Mouse (Mus musculus) lung, adult 2 months (tissue): ENCODE measurements at regions not wholly inside any gene's neighbourhood (a gene's known extent, or its start where the extent isn't known, plus 50 kb on each side); places are given as distances from the start of the nearest gene placed in this dataset.

Experiments
- DNase-seq: peaks from one replicate; pipeline ENCODE4 v3.0.0; 2022
- H3K4me1 ChIP-seq: fragments of 200-500 bp; 2 replicates; pipeline ENCODE4 v1.6.1; 2011; ENCODE audit warnings: low read length; ENCODE audit not compliant: control insufficient read depth, insufficient read depth
- H3K4me3 ChIP-seq: fragments of 200-500 bp; replicated peaks from 2 replicates; pipeline ENCODE3; 2011; ENCODE audit warnings: low read depth, mild to moderate bottlenecking, control low read depth, low read length; ENCODE audit errors: extremely low read depth
- CTCF ChIP-seq: fragments of 200-500 bp; IDR thresholded peaks from 2 replicates; pipeline ENCODE4 v1.5.1; 2011; ENCODE audit warnings: mild to moderate bottlenecking, low read length, control low read depth; ENCODE audit not compliant: insufficient read depth
- POLR2A ChIP-seq: fragments of 200-500 bp; IDR thresholded peaks from 2 replicates; pipeline ENCODE4 v1.6.1; 2011; ENCODE audit warnings: low read depth, mild to moderate bottlenecking, control low read depth, low read length, borderline replicate concordance; ENCODE audit errors: extremely low read depth
- WGBS: fragments of 180-500 bp; shearing (Covaris S2); methylation state at CpG from one replicate; pipeline ENCODE4 v1.1.7; 2018; 5-methylcytosine and 5-hydroxymethylcytosine counted together

DNA sequence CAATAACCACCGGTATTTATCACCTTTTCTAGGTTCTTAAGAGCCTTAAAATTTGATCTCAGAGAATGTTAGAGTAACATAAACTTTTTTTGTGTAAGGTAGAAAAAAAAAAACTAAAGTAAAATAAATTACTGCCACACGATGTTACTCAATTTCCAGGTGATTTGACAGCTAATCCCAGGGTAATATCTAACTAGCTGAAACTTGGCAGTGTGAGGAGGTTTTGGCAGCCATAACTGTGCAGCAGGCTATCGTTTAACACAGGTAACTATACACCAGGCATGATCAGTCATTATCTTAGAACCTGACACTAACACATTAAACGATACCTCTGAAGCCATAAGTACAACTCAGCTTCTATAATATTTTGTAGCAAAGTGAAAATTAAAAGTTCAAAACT, 187.3 kb downstream of the Hlx start:
- H3K4me3 ChIP-seq, result no peak overlapping the region
- 73% methylated on average over 4 of the region's 4 CpGs for WGBS
- DNase-seq, result no peak
- TF ChIP-seq CTCF (no peak), POLR2A (no peak)
- H3K4me1 ChIP-seq, result no peaks in the 10 kb centered on the region

DNA sequence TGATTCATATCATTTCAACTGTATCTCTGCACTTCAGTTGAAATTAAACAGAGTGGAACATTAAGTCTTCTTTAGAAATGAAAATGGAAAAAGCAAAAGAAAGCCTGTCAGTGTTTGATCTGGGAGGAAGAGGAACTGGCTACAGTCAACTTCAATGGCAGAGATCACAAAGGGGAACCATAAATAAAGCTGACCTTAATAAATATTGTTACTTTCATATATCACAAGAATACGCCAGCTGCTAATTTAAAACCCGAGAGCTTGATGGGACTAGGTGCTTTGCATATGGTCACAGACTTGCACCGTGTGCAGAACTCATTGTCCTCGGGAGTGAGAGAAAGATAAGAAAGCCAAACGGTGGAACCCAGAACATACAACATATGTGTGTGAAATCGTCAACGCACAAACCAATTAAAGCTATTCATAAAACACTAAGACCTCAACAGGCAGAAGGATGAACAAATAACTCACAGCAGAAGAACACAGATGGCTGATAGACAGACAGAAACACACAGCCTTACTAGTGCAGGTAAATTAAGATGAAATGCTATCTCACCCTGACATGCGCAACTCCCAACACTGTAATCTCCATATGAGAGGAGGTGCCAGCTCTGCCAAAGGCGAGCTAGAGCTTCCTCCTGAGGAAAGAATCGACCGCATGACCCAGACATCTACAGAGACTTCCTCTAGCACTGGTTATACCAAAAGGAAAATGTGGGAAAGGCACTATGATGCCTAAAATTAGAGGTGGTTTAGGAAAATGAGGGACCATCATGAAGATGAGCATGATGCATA, 189.9 kb downstream of the Hlx start:
- 69% methylated on average over 11 of the region's 11 CpGs for WGBS
- TF ChIP-seq POLR2A (no peak), CTCF (no peak)

DNA sequence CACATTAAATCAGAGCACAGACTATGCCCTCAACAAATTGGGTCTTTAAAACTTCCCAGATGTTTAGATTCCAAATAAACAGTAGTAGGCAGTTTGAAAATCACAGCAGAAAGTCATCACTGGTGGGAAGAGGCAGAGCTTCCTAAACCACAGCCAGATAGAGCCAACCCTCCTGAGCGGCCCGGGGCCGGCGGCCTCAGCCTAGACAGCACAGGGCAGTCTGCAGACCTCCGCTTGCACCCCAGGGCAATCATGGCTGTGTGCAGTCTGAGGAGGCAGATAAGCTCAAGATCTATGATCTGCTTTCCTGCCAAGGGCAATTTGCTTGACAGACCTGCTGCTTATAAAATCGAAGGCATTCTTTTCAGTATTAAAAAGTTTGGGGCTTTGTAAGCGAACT, 192.6 kb downstream of the Hlx start:
- DNase-seq, result no peak
- no peak overlapping the region for H3K4me3 ChIP-seq
- WGBS, result 45% methylated on average over 7 of the region's 7 CpGs
- H3K4me1 ChIP-seq, result no peaks in the 10 kb centered on the region
- no peak for TF ChIP-seq CTCF
- TF ChIP-seq POLR2A, result no peak

More for the DNA sequence above, 189.9 kb downstream of the Hlx start:
- DNase-seq, result no peak
- Histone ChIP-seq H3K4me1 (no peaks in the 10 kb centered on the region), H3K4me3 (no peak overlapping the region)

DNA sequence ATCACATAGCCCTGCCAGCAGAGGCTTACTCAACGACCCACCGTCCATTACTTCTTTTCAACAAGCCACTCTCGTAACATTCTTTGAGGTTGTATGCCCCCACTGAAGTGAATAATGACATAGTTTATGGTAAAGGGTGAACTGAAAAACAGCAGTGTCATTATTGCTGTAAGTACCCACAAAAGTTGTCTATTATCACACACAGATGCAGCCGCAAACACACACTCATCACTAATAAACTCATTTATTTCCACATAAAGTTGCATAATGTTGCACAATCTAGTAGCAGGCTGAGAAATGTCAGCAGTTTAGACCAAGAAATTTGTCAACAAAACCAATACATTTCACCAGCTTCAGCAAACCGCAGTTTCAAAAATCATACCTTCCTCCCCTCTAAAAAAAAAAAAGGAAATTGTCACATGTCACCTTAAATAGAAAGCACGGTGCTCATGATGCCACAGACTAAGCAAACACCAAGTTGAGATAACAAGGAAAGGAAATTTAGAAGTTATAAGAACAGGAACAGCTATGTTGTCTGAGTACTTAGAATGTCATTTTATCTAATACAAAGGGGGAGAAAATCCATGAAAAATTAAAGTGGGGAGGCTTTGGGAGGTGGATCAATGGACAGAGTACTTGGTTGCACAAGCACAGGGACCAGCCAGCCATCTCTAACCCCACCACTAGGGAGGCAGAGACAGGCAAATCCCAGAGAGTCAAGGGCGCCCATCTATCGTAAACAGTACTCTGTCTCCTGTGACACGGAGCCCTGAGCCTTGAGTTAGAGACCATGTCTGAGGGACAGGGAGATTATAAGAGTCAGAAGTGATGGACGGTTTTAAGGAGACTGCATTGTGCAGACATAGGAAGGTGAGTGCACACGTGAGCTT, 195.9 kb downstream of the Hlx start:
- TF ChIP-seq CTCF, result no peak
- no peak for TF ChIP-seq POLR2A
- DNase-seq, result no peak
- Histone ChIP-seq H3K4me3 (no peak overlapping the region), H3K4me1 (no peaks in the 10 kb centered on the region)
- WGBS, result 61% methylated on average over 11 of the region's 11 CpGs

DNA sequence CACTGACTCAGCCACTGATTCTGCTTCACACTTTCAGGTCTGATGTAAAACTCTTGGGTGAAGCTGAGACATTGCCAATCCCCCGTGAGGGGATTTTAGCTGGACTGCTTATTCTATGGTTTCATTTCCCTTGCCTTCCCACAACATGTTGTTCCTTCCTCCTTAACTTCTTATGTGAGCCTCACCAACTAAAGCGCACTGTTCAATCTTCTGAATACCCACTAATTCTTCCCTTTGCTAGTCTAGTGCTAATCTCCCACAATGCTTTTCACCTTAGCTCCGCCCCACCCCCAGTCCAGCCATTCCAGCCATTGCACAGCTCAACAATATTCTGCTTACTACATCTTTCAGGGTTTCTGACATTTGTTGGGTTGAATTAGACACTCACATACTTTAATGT, 196.7 kb downstream of the Hlx start:
- TF ChIP-seq CTCF (no peak), POLR2A (no peak)
- no peaks in the 10 kb centered on the region for H3K4me1 ChIP-seq
- no peak for DNase-seq
- WGBS, result 84% methylated on average over 3 of the region's 3 CpGs
- no peak overlapping the region for H3K4me3 ChIP-seq

DNA sequence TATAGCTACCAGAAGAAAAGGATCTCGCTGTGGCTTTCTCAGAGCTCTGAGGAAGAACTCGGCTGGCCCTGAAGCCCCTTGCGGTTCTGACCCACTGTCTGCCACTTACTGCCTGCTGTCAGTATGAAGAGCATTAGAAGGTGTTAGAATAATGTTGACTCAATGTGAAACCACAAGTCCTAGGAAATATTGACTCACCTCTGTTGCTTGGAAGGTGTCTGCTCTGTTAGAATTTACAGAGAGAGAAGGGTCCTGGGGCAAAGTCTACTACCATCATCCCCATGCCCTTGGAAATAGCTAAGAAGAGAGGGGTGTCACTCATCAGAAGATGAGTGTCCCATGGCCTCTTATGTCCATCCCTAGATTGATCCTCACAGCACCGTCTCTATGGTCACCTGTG, 197.9 kb downstream of the Hlx start:
- TF ChIP-seq POLR2A (no peak), CTCF (no peak)
- 86% methylated on average over 4 of the region's 4 CpGs for WGBS
- no peaks in the 10 kb centered on the region for H3K4me1 ChIP-seq
- H3K4me3 ChIP-seq, result no peak overlapping the region
- no peak for DNase-seq

DNA sequence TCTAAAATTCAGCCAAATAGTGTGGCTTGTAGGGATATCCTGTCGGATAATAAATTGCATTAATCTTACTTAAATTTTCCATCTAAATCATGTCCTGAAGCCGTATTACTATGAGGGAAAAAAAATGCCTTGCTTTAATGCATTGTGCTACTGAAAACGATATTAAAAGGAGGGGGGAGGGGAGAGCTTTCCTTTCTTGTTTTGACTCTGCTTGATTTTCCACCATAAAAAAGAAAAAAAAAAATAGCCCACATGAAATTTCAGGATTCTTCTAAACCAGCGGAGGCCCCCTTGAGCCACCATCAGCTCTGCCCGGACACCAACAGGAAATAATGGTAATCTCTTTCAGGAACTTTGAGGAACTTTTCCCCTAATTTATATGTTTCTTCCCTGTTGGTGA, 198.5 kb downstream of the Hlx start:
- TF ChIP-seq POLR2A, result no peak
- TF ChIP-seq CTCF, result no peak
- DNase-seq, result no peak
- H3K4me1 ChIP-seq, result no peaks in the 10 kb centered on the region
- no peak overlapping the region for H3K4me3 ChIP-seq
- 56% methylated on average over 5 of the region's 5 CpGs for WGBS

DNA sequence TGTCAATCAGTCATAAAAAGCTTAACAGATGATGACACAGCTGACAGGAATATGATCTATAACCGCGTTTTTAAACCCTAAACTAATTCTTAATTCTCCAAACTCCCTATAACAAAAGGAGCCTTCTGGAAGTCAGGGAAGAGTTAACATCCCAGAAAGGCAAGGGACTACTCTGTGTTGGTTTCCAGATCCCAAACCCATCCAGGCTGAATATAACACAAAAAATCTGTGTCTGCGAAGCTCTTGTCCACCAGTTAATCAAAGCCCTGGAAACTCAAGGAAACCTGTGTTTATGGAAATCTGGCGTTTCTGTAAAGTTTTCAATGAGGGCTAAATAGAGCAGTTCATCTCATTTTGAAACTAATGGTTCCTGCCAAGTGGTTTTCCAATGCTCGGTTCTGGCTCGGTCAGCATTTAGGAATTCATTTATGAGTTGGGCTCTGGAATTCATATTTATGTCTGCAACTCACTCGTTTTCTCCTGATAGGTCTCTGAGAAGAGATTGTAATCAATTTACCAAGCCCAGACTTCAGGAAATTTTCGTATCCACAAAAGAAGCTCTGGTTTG, 199.8 kb downstream of the Hlx start:
- no peak for TF ChIP-seq POLR2A
- no peak for TF ChIP-seq CTCF
- H3K4me3 ChIP-seq, result no peak overlapping the region
- WGBS, result 64% methylated on average over 8 of the region's 8 CpGs
- no peak for DNase-seq
- no peaks in the 10 kb centered on the region for H3K4me1 ChIP-seq

DNA sequence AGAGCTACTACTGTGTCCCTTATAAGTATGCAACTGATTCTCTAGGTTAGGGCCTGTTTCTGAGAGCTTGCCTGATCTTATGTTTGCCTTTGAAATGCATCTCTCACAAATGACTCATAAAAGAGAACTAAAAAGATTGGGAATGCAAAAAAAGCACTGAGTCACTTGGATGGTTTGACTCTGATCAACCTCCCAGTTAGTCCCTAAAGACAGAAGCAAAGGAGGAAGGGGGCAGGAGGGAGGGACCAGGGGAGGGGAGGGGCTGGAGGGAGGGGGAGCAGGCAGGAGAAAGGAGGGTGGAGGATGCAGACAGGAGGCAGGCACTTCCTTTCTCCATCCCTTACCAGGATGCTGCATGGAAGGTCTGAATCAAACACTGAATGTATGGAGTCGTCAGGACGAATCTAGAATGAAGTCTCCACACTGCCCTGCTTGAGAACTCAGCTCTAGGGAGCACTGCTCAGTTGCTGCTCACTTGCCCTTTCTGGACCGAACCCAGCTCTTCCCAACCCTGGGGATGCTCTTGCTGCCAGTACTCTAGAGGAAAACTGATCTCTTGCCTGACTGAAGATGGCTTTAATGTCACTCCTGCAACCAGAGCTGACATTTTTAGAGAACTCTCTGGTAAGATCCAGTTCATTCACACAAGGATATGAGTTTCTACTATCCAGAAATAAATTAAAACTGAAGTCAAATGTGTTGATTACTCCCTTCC, 201.7 kb downstream of the Hlx start:
- no peaks in the 10 kb centered on the region for H3K4me1 ChIP-seq
- no peak overlapping the region for H3K4me3 ChIP-seq
- no peak for DNase-seq
- no peak for TF ChIP-seq CTCF
- no peak for TF ChIP-seq POLR2A
- WGBS, result 56% methylated on average over 3 of the region's 3 CpGs

DNA sequence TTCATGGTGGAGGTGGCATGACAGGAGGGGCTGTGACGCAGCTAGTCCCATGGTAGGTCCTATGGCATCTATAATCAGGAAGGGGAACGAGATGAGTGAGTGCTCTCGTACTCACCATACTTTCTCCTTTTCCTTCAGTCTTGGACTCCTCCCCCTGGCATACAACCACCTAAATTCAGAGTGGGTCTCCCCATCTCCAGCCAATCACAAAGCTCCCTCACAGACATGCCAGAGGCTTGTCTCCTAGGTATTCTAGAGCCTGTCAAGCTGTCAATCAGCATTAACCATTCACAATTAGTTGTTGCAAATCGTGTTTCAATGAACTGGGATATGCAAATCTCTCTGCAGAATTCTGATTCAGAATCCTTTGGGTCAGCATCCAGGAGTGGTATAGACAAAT, 206.7 kb downstream of the Hlx start:
- Histone ChIP-seq H3K4me3 (no peak overlapping the region), H3K4me1 (no peaks in the 10 kb centered on the region)
- TF ChIP-seq CTCF, result no peak
- TF ChIP-seq POLR2A, result no peak
- DNase-seq, result no peak
- 91% methylated on average over 4 of the region's 4 CpGs for WGBS
